Mouse (Mus musculus) myocyte (in vitro differentiated cells): ENCODE measurements around the gene Primpol. TPM values are rescaled to one million over a fixed set of nuclear protein-coding genes. Genes with fewer than 3 reads are reported as not detected.
A peak's percentile ranks its signal among the peaks of the same experiment; 100 is the strongest.

Experiments used
- H3K27me3 ChIP-seq: one replicate; pipeline ENCODE4 v1.6.1; 2011; ENCODE audit not compliant: control insufficient read depth, insufficient read depth, insufficient read length
- H3K36me3 ChIP-seq: one replicate; pipeline ENCODE4 v1.6.1; 2011; ENCODE audit not compliant: control insufficient read depth, insufficient read depth
- H3K4me2 ChIP-seq: one replicate; pipeline ENCODE4 v1.6.1; 2011; ENCODE audit warnings: low read depth, control low read depth
- H3K4me3 ChIP-seq: one replicate; pipeline ENCODE4 v1.5.1; 2011; ENCODE audit warnings: mild to moderate bottlenecking, control low read depth, moderate library complexity
- H3K79me2 ChIP-seq: one replicate; pipeline ENCODE4 v1.6.1; 2011; ENCODE audit not compliant: control insufficient read depth, insufficient read depth
- H3ac ChIP-seq: one replicate; pipeline ENCODE4 v1.6.1; 2011; ENCODE audit not compliant: control insufficient read depth, insufficient read length
- CEBPB ChIP-seq: IDR thresholded peaks from 2 replicates; pipeline ENCODE4 v1.6.1; 2011; ENCODE audit warnings: mild to moderate bottlenecking, moderate library complexity; ENCODE audit not compliant: poor library complexity, insufficient read depth, severe bottlenecking
- E2F4 ChIP-seq: IDR thresholded peaks from one replicate; pipeline ENCODE4 v1.6.1; 2011; ENCODE audit warnings: mild to moderate bottlenecking, control low read depth, moderate library complexity; ENCODE audit not compliant: insufficient read depth
- MAX ChIP-seq: IDR thresholded peaks from one replicate; pipeline ENCODE4 v1.6.1; 2011; ENCODE audit warnings: low read depth, mild to moderate bottlenecking, control low read depth
- MYOD1 ChIP-seq, 3 experiments: IDR thresholded peaks; one replicate each; pipeline ENCODE4 v1.6.1; 2011; ENCODE audit warnings: control low read depth in 2 of 3, low read depth in 2 of 3, mild to moderate bottlenecking in 2 of 3, moderate library complexity in 1 of 3; ENCODE audit not compliant: insufficient read length in 2 of 3, control insufficient read depth in 1 of 3
- MYOG ChIP-seq, 3 experiments: IDR thresholded peaks; one replicate each; pipeline ENCODE4 v1.6.1; 2011; ENCODE audit warnings: control low read depth in 2 of 3, low read depth in 2 of 3, mild to moderate bottlenecking in 2 of 3; ENCODE audit not compliant: insufficient read length in 2 of 3, control insufficient read depth in 1 of 3, insufficient read depth in 1 of 3
- POLR2A ChIP-seq: IDR thresholded peaks from one replicate; pipeline ENCODE4 v1.6.1; 2011; ENCODE audit warnings: low read depth, mild to moderate bottlenecking, control low read depth, moderate library complexity; ENCODE audit not compliant: insufficient read length
- POLR2AphosphoS2 ChIP-seq: IDR thresholded peaks from one replicate; pipeline ENCODE4 v1.6.1; 2011; ENCODE audit warnings: low read depth, control low read depth; ENCODE audit not compliant: insufficient read length
- REST ChIP-seq: IDR thresholded peaks from one replicate; pipeline ENCODE4 v1.6.1; 2011; ENCODE audit warnings: mild to moderate bottlenecking, control low read depth, moderate library complexity; ENCODE audit not compliant: insufficient read depth, insufficient read length
- SRF ChIP-seq: IDR thresholded peaks from one replicate; pipeline ENCODE4 v1.6.1; 2011; ENCODE audit warnings: low read depth; ENCODE audit not compliant: control insufficient read depth, insufficient read length
- TCF12 ChIP-seq: IDR thresholded peaks from one replicate; pipeline ENCODE4 v1.6.1; 2011; ENCODE audit warnings: mild to moderate bottlenecking, control low read depth; ENCODE audit not compliant: poor library complexity, insufficient read depth, severe bottlenecking
- TCF3 ChIP-seq: IDR thresholded peaks from one replicate; pipeline ENCODE4 v1.6.1; 2011; ENCODE audit warnings: low read depth, control low read depth; ENCODE audit not compliant: insufficient read length
- USF1 ChIP-seq: IDR thresholded peaks from one replicate; pipeline ENCODE4 v1.6.1; 2011; ENCODE audit warnings: low read depth, mild to moderate bottlenecking, control low read depth, moderate library complexity
- polyA plus RNA-seq: library from polyadenylated mRNA; unstranded; fragments of >200 nt; fragmentation: generic; extraction: Trizol; gene quantifications from one replicate; pipeline ENCODE4 v1.2.1, GENCODE M21; 2012; ENCODE audit warnings: missing spikeins

The Primpol gene
- polyA plus RNA-seq, 1 experiment = 1.8 TPM

GRCm38 (mm10) chr8:46612913-46613312 lies 4.1 kb downstream of the Primpol start:
- Histone ChIP-seq H3ac (no peak overlapping the region), H3K36me3 (no peaks in the 10 kb centered on the region), H3K79me2 (peaks cover 2% of the 10 kb centered on the region), H3K27me3 (no peaks in the 10 kb centered on the region), H3K4me2 (peak overlapping the region; percentile 79), H3K4me3 (no peak overlapping the region)
- TF ChIP-seq POLR2A = no peak
- TF ChIP-seq SRF = no peak
- TF ChIP-seq REST = no peak
- TF ChIP-seq MAX = no peak
- peak; percentile 61 for TF ChIP-seq TCF12
- TF ChIP-seq POLR2AphosphoS2 = no peak
- no peak for TF ChIP-seq USF1
- peak in 2 of 3 experiments; percentile 29 to 70 for TF ChIP-seq MYOG (IDR thresholded peaks at IDR 0.05; ENCODE audit: control insufficient read depth in 1 of 3, insufficient read depth in 1 of 3, insufficient read length in 2 of 3, low read depth in 2 of 3)
- TF ChIP-seq MYOD1 (IDR thresholded peaks at IDR 0.05; ENCODE audit: control insufficient read depth in 1 of 3, insufficient read length in 2 of 3, low read depth in 2 of 3) = peak in 2 of 3 experiments; percentile 59 to 73
- no peak for TF ChIP-seq TCF3
- TF ChIP-seq CEBPB = no peak
- no peak for TF ChIP-seq E2F4

GRCm38 (mm10) chr8:46611557-46611956 lies 5.5 kb downstream of the Primpol start:
- Histone ChIP-seq H3K79me2 (no peaks in the 10 kb centered on the region), H3K36me3 (no peaks in the 10 kb centered on the region), H3K27me3 (no peaks in the 10 kb centered on the region), H3ac (no peak overlapping the region), H3K4me3 (no peak overlapping the region), H3K4me2 (no peak overlapping the region)
- TF ChIP-seq TCF12 (no peak), SRF (no peak), REST (no peak), POLR2A (no peak), MYOG (IDR thresholded peaks at IDR 0.05; ENCODE audit: control insufficient read depth in 1 of 3, insufficient read depth in 1 of 3, insufficient read length in 2 of 3, low read depth in 2 of 3) (no peak), USF1 (no peak), MAX (no peak), CEBPB (no peak)

- Histone ChIP-seq H3K27me3 (no peaks in the 10 kb centered on the region), H3K4me2 (no peak overlapping the region)
- TF ChIP-seq USF1 = no peak
- TF ChIP-seq TCF12 = no peak
- no peak for TF ChIP-seq MYOG (IDR thresholded peaks at IDR 0.05; ENCODE audit: control insufficient read depth in 1 of 3, insufficient read depth in 1 of 3, insufficient read length in 2 of 3, low read depth in 2 of 3)
These were observed 10.1 kb downstream of the Primpol start for GRCm38 (mm10) chr8:46606930-46607329.

GRCm38 (mm10) chr8:46603587-46603986 lies 13.4 kb downstream of the Primpol start:
- TF ChIP-seq CEBPB (no peak), MAX (no peak), MYOG (IDR thresholded peaks at IDR 0.05; ENCODE audit: control insufficient read depth in 1 of 3, insufficient read depth in 1 of 3, insufficient read length in 2 of 3, low read depth in 2 of 3) (no peak), SRF (no peak), E2F4 (no peak), TCF12 (no peak)

More at GRCm38 (mm10) chr8:46606930-46607329, 10.1 kb downstream of the Primpol start:
- Histone ChIP-seq H3ac (no peak overlapping the region), H3K4me3 (no peak overlapping the region), H3K36me3 (no peaks in the 10 kb centered on the region), H3K79me2 (no peaks in the 10 kb centered on the region)

DNA sequence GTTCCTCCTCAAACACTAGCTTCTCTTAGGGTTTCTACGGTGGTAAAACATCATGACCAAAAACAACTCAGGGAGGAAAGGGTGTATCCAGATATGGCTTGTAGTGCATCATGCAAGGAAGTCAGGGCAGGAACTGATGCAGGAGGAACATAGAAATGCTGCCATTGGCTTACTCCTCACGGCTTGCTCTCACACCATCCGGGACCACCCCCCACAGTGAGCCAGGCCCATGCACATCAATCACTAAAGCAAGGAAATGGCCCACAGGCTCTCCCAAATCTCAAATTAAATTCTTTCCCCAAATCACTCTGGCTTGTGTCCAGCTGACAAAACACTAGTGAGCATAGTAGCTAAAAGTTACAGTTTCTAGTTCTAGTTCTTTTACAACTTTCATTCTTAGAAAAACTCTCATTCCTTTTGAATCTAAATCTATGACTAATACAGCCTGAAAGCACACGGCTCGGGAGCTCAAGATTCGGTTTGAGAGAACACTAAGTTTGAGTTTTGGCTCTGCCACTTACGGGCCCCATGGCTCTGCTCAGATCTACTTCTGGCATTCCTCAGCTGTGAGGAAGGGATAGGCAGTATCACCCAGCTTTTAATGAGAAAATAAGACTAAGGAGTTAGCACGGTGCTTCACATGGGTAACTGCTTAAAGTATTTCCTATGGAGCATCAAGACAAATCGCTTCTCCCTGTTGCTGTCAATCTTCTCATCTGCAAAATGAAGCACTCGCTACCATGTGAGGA lies 15.9 kb downstream of the Primpol start:
- Histone ChIP-seq H3K27me3 (no peaks in the 10 kb centered on the region), H3K4me3 (no peak overlapping the region), H3K36me3 (no peaks in the 10 kb centered on the region), H3K79me2 (no peaks in the 10 kb centered on the region), H3K4me2 (no peak overlapping the region), H3ac (no peak overlapping the region)
- TF ChIP-seq POLR2A (no peak), CEBPB (no peak), TCF3 (no peak), REST (no peak), SRF (no peak), MYOD1 (IDR thresholded peaks at IDR 0.05; ENCODE audit: control insufficient read depth in 1 of 3, insufficient read length in 2 of 3, low read depth in 2 of 3) (no peak), E2F4 (no peak), USF1 (no peak)

More at GRCm38 (mm10) chr8:46603587-46603986, 13.4 kb downstream of the Primpol start:
- no peaks in the 10 kb centered on the region for H3K27me3 ChIP-seq
- no peaks in the 10 kb centered on the region for H3K36me3 ChIP-seq
- H3K4me2 ChIP-seq = no peak overlapping the region
- no peak overlapping the region for H3K4me3 ChIP-seq
- no peak overlapping the region for H3ac ChIP-seq
- H3K79me2 ChIP-seq = no peaks in the 10 kb centered on the region
